Mouse (Mus musculus): ENCODE results near the gene Cdk5r1. TPM values are rescaled to one million over a fixed set of nuclear protein-coding genes. Genes with fewer than 3 reads are reported as not detected.
A peak's percentile ranks its signal among the peaks of the same experiment; 100 is the strongest.

The Cdk5r1 gene
- polyA plus RNA-seq, 1 experiment from 2014 or later, result 1.6 TPM

DNA sequence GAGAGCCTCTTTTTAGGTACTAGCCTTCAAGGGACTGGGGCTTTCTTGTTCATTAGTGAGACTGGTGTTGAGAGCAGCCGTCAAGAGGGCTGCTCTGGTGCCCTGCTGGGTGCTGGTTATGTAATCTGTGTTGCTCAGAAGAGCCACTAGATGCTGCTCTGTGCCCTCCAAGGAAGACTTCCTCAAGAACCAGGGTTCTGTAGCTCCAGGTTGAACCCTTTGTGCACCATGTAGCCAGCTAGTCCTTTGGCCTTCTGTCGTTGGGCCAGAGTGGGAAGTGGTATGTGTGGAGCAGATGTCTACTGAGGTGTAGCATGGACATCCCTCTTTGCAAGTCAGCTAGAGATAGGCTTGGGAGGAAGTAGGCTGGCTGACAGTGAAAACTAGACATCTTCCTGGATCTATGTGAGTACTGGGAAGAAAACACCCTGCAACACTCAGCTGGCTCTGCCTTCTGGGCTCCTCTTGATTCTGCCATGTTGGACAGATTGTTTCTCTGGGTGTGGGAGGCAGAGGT is 2.6 kb upstream of the Cdk5r1 start:
- Histone ChIP-seq H3K9me3 (replicated peaks) (no peaks in the 10 kb centered on the region), H3K4me3 (no peak overlapping the region), H3K4me1 (peaks cover 35% of the 10 kb centered on the region), H3K27me3 (ENCODE audit: low read depth, poor library complexity, severe bottlenecking) (peaks cover 17% of the 10 kb centered on the region; the same call in 1 of the 2 replicates), H3K27ac (no peak overlapping the region), H3K36me3 (peaks cover 65% of the 10 kb centered on the region)
- WGBS, result 70% methylated on average over 2 of the region's 2 CpGs
- no peak for DNase-seq (ENCODE audit: low spot score)

DNA sequence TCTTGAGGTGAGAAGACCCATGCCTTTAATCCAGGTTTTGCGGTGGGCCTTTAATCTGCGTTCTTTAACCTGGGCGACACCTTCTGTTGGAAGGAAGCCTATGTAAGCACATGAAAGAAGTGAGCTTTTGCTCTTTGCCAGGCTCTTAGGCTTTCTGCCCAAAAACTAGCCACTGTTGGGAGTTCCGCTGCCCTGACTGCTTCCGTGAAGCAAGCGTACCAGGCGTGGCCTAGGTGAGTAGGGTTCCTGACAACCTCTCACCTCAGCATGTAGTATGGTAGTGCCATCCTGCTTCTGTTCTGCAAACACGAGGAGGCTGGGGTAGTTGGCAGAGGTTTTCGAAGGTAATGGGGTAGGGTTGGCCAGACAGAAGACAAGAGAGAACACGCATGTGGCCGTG is 2.0 kb upstream of the Cdk5r1 start:
- DNase-seq (ENCODE audit: low spot score), result no peak
- Histone ChIP-seq H3K27ac (no peak overlapping the region), H3K9me3 (replicated peaks) (no peaks in the 10 kb centered on the region), H3K4me3 (no peak overlapping the region), H3K36me3 (peaks cover 60% of the 10 kb centered on the region), H3K27me3 (ENCODE audit: low read depth, poor library complexity, severe bottlenecking) (peaks cover 18% of the 10 kb centered on the region; the same call in 1 of the 2 replicates), H3K4me1 (peaks cover 40% of the 10 kb centered on the region)
- 91% methylated on average over 11 of the region's 11 CpGs for WGBS

GRCm38 (mm10) chr11:80475544-80475943 is 1.3 kb upstream of the Cdk5r1 start:
- DNase-seq (ENCODE audit: low spot score), result no peak
- 82% methylated on average over 9 of the region's 9 CpGs for WGBS
- Histone ChIP-seq H3K27me3 (ENCODE audit: low read depth, poor library complexity, severe bottlenecking) (peaks cover 18% of the 10 kb centered on the region; the same call in 1 of the 2 replicates), H3K4me1 (peaks cover 42% of the 10 kb centered on the region), H3K27ac (0 out of 2 replicates have a peak overlapping the region, but pooled peaks have one; percentile 80), H3K4me3 (no peak overlapping the region), H3K9me3 (replicated peaks) (no peaks in the 10 kb centered on the region), H3K36me3 (peaks cover 57% of the 10 kb centered on the region)

DNA sequence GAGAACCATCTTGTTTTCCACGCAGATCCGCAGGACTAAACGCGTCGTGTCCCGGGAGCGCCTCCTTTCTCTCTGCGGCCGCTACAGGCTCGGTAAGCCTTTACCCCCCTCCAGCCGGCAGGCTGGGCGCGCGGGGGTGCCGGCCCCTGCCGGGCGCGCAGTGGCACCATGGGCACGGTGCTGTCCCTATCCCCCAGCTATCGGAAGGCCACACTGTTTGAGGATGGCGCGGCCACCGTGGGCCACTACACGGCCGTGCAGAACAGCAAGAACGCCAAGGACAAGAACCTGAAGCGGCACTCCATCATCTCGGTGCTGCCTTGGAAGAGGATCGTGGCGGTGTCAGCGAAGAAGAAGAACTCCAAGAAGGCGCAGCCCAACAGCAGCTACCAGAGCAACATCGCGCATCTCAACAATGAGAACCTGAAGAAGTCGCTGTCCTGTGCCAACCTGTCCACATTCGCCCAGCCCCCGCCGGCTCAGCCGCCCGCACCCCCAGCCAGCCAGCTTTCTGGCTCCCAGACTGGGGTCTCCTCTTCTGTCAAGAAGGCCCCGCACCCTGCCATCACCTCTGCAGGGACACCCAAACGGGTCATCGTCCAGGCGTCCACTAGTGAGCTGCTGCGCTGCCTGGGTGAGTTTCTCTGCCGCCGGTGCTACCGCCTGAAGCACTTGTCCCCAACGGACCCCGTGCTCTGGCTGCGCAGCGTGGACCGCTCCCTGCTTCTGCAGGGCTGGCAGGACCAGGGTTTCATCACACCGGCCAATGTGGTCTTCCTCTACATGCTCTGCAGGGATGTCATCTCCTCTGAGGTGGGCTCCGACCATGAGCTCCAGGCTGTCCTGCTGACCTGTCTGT is 747 bp downstream of the Cdk5r1 start:
- DNase-seq (ENCODE audit: low spot score), result no peak

GRCm38 (mm10) chr11:80478694-80479412 is 2.0 kb downstream of the Cdk5r1 start:
- Histone ChIP-seq H3K9me3 (replicated peaks) (no peaks in the 10 kb centered on the region), H3K4me1 (peaks cover 50% of the 10 kb centered on the region), H3K27ac (no peak overlapping the region), H3K4me3 (peak overlapping the region; percentile 20; the same call in 1 of the 2 replicates), H3K36me3 (peaks cover 26% of the 10 kb centered on the region), H3K27me3 (ENCODE audit: low read depth, poor library complexity, severe bottlenecking) (peaks cover 21% of the 10 kb centered on the region; the same call in 1 of the 2 replicates)
- WGBS, result 77% methylated on average over 14 of the region's 14 CpGs
- no peak for DNase-seq (ENCODE audit: low spot score)

More for the DNA sequence above, 747 bp downstream of the Cdk5r1 start:
- Histone ChIP-seq H3K9me3 (replicated peaks) (no peaks in the 10 kb centered on the region), H3K4me1 (peaks cover 47% of the 10 kb centered on the region), H3K4me3 (peak overlapping the region; percentile 73), H3K27ac (peak overlapping the region; percentile 80), H3K27me3 (ENCODE audit: low read depth, poor library complexity, severe bottlenecking) (peaks cover 18% of the 10 kb centered on the region; the same call in 1 of the 2 replicates), H3K36me3 (peaks cover 39% of the 10 kb centered on the region)
- WGBS, result 14% methylated on average over 55 of the region's 55 CpGs

DNA sequence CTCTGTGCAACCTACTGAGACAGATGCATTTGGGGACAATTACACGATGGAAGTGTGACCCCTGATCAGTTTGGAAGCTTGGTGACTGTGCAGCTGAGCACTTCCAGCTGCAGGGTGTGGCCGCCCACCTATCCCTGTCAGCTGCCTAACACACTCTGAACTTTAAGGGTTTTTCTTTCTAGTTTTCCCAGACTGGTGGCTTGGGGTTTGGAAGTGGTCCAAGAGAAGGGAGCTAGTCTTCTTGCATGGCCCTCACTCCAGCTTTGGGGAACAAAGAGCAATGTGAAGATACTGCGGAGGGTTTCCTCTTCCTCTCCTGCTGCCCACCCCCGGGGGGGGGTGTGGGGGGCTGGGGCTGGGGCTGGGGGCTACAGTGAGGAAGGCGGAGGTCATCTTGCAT is 2.6 kb downstream of the Cdk5r1 start:
- peaks cover 24% of the 10 kb centered on the region; the same call in 1 of the 2 replicates for H3K27me3 ChIP-seq (ENCODE audit: low read depth, poor library complexity, severe bottlenecking)
- peak overlapping the region; percentile 20; the same call in 1 of the 2 replicates for H3K4me3 ChIP-seq
- DNase-seq (ENCODE audit: low spot score), result no peak
- peaks cover 20% of the 10 kb centered on the region for H3K36me3 ChIP-seq
- 80% methylated on average over 5 of the region's 5 CpGs for WGBS
- peaks cover 55% of the 10 kb centered on the region for H3K4me1 ChIP-seq
- no peak overlapping the region for H3K27ac ChIP-seq
- no peaks in the 10 kb centered on the region for H3K9me3 ChIP-seq (replicated peaks)

DNA sequence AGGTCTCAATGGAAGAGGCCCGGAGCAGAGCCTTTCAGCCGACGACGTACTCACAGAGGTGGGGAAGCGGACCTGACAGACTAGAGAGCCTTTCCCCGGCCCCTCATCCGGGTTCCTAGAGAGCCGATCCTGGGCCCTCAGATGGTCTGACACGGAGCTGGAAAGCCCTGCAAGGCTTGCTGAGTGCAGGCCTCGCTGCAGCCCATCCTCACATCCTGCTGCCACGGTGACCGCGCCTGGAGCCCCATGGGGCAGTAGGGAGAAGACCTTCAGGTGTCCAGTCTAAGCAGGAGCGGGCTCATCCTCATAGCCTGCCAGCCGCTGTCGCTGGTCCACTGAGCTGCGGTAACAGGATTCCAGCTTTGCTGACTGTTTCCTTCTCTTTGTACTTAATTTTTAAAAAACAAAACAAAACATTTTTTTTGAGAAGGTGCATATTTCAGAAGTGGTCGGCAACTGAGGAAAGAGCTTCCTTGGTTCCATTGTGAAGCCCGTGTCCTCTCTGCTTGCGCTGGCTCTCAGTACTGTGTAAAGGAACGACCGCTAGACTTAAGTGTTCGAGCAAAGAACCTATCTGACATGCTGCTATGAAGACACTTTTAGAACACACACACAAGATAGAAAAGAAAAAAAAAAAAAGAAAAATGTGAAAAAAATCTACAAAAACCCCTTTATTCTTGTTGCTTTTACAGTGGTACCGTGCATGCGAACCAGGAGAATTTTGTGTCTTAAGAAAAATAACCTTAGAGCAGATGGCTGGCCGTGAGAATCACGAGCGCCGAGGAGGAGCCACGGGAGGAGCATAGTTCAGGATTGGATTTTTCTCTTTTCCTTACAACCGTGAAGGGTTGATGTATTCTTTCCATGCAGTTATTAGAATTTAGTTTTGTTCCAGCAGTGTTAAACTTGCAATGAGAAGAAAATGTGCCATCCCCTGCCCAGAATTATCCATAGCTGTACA is 3.4 kb downstream of the Cdk5r1 start:
- Histone ChIP-seq H3K9me3 (replicated peaks) (no peaks in the 10 kb centered on the region), H3K4me1 (peaks cover 55% of the 10 kb centered on the region), H3K27ac (no peak overlapping the region), H3K4me3 (peak overlapping the region; percentile 20; the same call in 1 of the 2 replicates), H3K36me3 (peaks cover 13% of the 10 kb centered on the region), H3K27me3 (ENCODE audit: low read depth, poor library complexity, severe bottlenecking) (peaks cover 25% of the 10 kb centered on the region; the same call in 1 of the 2 replicates)
- DNase-seq (ENCODE audit: low spot score), result no peak
- 87% methylated on average over 31 of the region's 31 CpGs for whole genome bisulfite sequencing

DNA sequence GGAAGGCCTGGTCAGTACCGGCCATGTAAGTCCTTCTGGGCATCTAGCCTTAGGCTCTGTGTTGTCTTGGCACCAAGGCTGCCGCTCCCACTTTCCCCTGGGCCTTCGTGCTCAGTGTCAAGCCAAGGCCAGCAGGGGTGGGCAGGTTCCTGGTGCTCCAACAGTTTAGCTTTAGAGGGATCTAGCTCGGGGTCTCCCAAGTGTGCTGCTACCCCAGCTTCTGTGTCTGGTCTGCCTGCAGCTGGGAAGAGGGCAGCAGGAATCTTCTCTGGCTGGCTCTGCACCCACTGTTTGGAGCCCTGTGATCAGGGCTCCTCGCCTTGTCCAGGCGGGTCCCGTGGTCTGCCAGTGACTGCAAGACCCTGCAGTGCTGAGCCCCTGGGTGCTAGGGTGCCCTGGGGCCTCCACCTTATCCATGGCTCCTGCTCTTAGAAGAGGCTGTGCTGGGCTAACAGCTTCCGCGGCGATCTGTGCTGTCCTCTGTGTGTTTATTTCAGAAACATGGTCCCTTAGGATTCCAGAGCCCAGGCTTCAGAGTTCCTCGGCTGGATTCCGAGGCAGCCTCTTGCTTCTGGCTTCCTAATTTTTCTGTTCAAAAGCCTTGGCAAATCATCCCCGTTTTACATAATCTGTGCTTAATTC is 4.7 kb downstream of the Cdk5r1 start:
- peaks cover 54% of the 10 kb centered on the region for H3K4me1 ChIP-seq
- peaks cover 10% of the 10 kb centered on the region for H3K36me3 ChIP-seq
- 88% methylated on average over 13 of the region's 13 CpGs for WGBS
- no peak overlapping the region for H3K27ac ChIP-seq
- H3K4me3 ChIP-seq, result no peak overlapping the region
- H3K9me3 ChIP-seq (replicated peaks), result no peaks in the 10 kb centered on the region
- no peak for DNase-seq (ENCODE audit: low spot score)
- peaks cover 29% of the 10 kb centered on the region for H3K27me3 ChIP-seq (ENCODE audit: low read depth, poor library complexity, severe bottlenecking)

DNA sequence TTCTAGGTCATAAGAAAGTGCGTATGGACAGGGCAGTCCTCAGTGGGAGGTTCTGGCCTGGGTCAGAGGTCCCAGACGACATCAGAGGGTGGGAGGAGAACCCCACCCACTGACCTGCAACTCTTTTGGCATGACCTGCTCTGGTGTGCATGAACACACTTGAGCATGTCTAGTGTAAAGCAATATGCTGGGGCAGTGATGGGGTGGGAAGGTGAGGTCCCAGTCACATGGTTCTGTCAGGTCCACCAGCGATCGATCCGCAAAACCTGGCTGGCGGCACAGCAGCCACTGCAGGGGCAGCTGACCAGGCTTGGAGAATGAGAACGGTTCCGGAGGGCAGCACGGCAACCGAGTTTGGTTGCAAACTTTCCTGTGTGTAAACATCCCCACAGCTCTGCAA is 5.5 kb downstream of the Cdk5r1 start:
- Histone ChIP-seq H3K9me3 (replicated peaks) (no peaks in the 10 kb centered on the region), H3K4me3 (no peak overlapping the region), H3K36me3 (peaks cover 10% of the 10 kb centered on the region), H3K27ac (no peak overlapping the region), H3K4me1 (peaks cover 55% of the 10 kb centered on the region), H3K27me3 (ENCODE audit: low read depth, poor library complexity, severe bottlenecking) (peaks cover 29% of the 10 kb centered on the region)
- 80% methylated on average over 10 of the region's 10 CpGs for WGBS
- no peak for DNase-seq (ENCODE audit: low spot score)

GRCm38 (mm10) chr11:80482921-80483320 is 6.1 kb downstream of the Cdk5r1 start:
- H3K27ac ChIP-seq, result no peak overlapping the region
- peaks cover 10% of the 10 kb centered on the region for H3K36me3 ChIP-seq
- H3K4me1 ChIP-seq, result peaks cover 49% of the 10 kb centered on the region
- no peaks in the 10 kb centered on the region for H3K9me3 ChIP-seq (replicated peaks)
- no peak for DNase-seq (ENCODE audit: low spot score)
- no peak overlapping the region for H3K4me3 ChIP-seq
- H3K27me3 ChIP-seq (ENCODE audit: low read depth, poor library complexity, severe bottlenecking), result peaks cover 24% of the 10 kb centered on the region
- whole genome bisulfite sequencing, result 87% methylated on average over 7 of the region's 7 CpGs

DNA sequence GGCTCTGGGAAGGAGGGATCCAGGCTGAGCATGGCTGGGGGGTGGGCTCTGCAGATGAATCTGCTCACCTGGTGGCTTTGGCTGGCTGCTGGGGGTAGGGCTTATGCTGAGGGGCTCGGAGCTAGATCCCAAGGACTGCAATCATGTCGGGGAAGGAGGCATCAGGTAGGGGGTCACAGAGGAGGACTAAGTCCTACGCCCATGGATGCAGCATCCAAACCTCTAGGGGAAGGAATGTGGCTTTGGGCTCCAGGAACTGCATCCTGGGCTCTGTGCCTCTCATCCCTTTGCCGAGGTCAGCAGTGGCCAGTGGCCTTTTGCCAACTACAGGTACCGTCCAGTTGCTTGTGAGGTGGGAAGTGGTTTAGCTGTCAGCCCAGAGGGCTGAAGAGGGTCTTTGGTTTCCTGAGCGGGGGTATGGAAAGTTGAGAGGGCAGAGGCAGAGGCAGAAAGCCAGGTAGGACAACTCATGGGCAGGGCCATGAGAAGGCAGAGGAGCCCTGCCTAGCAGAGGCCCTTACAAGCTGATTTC is 6.8 kb downstream of the Cdk5r1 start:
- H3K36me3 ChIP-seq, result peaks cover 8% of the 10 kb centered on the region
- peak overlapping the region; percentile 42; the same call in 1 of the 2 replicates for H3K27ac ChIP-seq
- H3K27me3 ChIP-seq (ENCODE audit: low read depth, poor library complexity, severe bottlenecking), result peaks cover 18% of the 10 kb centered on the region
- H3K4me1 ChIP-seq, result peaks cover 46% of the 10 kb centered on the region
- H3K9me3 ChIP-seq (replicated peaks), result no peaks in the 10 kb centered on the region
- 78% methylated on average over 6 of the region's 6 CpGs for WGBS
- no peak for DNase-seq (ENCODE audit: low spot score)
- H3K4me3 ChIP-seq, result no peak overlapping the region
